Comparison of ENCODE assay signal across 17 mouse cellular contexts in the genomic region with DNA sequence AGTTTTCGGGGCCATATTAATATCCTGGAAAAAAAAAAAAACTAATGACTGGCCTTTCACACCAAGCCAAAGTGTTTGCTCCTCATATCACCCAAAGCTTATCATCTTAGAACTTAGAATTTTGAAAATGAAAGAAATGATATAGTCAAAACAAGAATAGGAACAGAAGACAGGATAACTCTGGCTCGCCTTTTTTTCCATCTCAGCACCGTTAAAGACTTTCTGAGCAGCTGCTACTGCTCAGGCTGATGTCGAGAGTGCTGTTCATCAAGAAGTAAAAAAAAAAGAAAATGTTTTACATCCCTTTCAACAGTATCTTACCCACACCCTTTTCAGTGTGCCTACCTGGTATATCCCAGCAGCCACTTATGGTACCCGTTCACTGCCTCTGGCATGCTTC.
"Had no signal": no experiment of that assay in that cellular context is flagged by ENCODE, and none has a peak within 500 bp of the region (broad histone marks: within the 10 kb centered on the region; RNA-seq: fewer than 3 reads in every experiment).

No protein-coding gene starts in this region.

- H3K4me2 ChIP-seq: lung, embryonic 15.5 days; midbrain, embryonic 11.5 days; midbrain, embryonic 13.5 days; midbrain, embryonic 15.5 days; neural tube, embryonic 12.5 days; stomach, embryonic 15.5 days had no signal

- H3K36me3 ChIP-seq: stomach, embryonic 15.5 days had no signal

- H3K4me3 ChIP-seq: lung, embryonic 15.5 days; megakaryocyte, embryonic 14.5 days; midbrain, embryonic 13.5 days; midbrain, embryonic 15.5 days; neural tube, embryonic 12.5 days; stomach, embryonic 15.5 days had no signal

- H3K4me1 ChIP-seq: neural tube, embryonic 12.5 days had no signal

- H3K27me3 ChIP-seq: lung, embryonic 15.5 days; midbrain, embryonic 13.5 days; midbrain, embryonic 15.5 days; neural tube, embryonic 12.5 days; stomach, embryonic 15.5 days had no signal

- H3K27ac ChIP-seq: lung, embryonic 15.5 days; macrophage; midbrain, embryonic 13.5 days; midbrain, embryonic 15.5 days; neural tube, embryonic 12.5 days; stomach, embryonic 15.5 days; stomach, postnatal 0 days had no signal

- H3K9ac ChIP-seq: lung, embryonic 15.5 days; midbrain, embryonic 13.5 days; midbrain, embryonic 15.5 days; neural tube, embryonic 12.5 days; stomach, embryonic 15.5 days had no signal

- DNase-seq: lung, adult 2 months; lung, postnatal 14 days; lung, postnatal 36 days; right cerebral cortex, postnatal 14 days; thymus, adult 2 months; thymus, postnatal 25 days; thymus, postnatal 4 days had no signal

- ATAC-seq: lung, postnatal 0 days; midbrain, embryonic 13.5 days; midbrain, embryonic 15.5 days had no signal

- H3K9me3 ChIP-seq: lung, embryonic 15.5 days; megakaryocyte, embryonic 14.5 days; midbrain, embryonic 13.5 days; midbrain, embryonic 15.5 days; neural tube, embryonic 12.5 days; stomach, embryonic 15.5 days had no signal
